Mouse (Mus musculus): ENCODE measurements around the gene Litaf. TPM values are rescaled to one million over a fixed set of nuclear protein-coding genes. Genes with fewer than 3 reads are reported as not detected.
"Not testable (repeated sequence)": the region's sequence is repeated elsewhere in the genome, so short reads cannot be mapped to it uniquely, and the experiment has no call there.

Gene Litaf
- polyA plus RNA-seq, 1 experiment from 2014 or later: 65.3 TPM

- H3K27me3 ChIP-seq: no peaks in the 10 kb centered on the region
- no peak overlapping the region for H3K9ac ChIP-seq
- H3K4me2 ChIP-seq (replicated peaks): no peak overlapping the region
- H3K4me3 ChIP-seq: no peak overlapping the region
- H3K27ac ChIP-seq: no peak overlapping the region
- H3K9me3 ChIP-seq (replicated peaks): no peaks in the 10 kb centered on the region
- no peak for ATAC-seq (ENCODE audit: low FRiP score)
- H3K4me1 ChIP-seq: peaks cover 19% of the 10 kb centered on the region
- WGBS: 90% methylated on average over 3 of the region's 3 CpGs
- no peaks in the 10 kb centered on the region for H3K36me3 ChIP-seq
Observed at GRCm38 (mm10) chr16:11014407-11014806, 51.5 kb downstream of the Litaf start.

GRCm38 (mm10) chr16:11013464-11014147 lies 52.4 kb downstream of the Litaf start:
- not testable (repeated sequence) for H3K9me3 ChIP-seq (replicated peaks); H3K27ac ChIP-seq; H3K4me2 ChIP-seq (replicated peaks); ATAC-seq (ENCODE audit: low FRiP score); H3K9ac ChIP-seq; H3K36me3 ChIP-seq; H3K27me3 ChIP-seq; H3K4me3 ChIP-seq
- WGBS: 88% methylated on average over 13 of the region's 19 CpGs
- H3K4me1 ChIP-seq: peaks cover 23% of the 10 kb centered on the region

GRCm38 (mm10) chr16:11012571-11013463 lies 53.1 kb downstream of the Litaf start:
- H3K9ac ChIP-seq: no peak overlapping the region
- no peak overlapping the region for H3K4me2 ChIP-seq (replicated peaks)
- ATAC-seq (ENCODE audit: low FRiP score): peak; percentile 60
- no peaks in the 10 kb centered on the region for H3K9me3 ChIP-seq (replicated peaks)
- no peak overlapping the region for H3K4me3 ChIP-seq
- peak overlapping the region; percentile 60; the same call in 1 of the 2 replicates for H3K27ac ChIP-seq
- H3K27me3 ChIP-seq: no peaks in the 10 kb centered on the region
- no peaks in the 10 kb centered on the region for H3K36me3 ChIP-seq
- H3K4me1 ChIP-seq: peaks cover 26% of the 10 kb centered on the region
- WGBS: 71% methylated on average over 11 of the region's 11 CpGs

- ATAC-seq (ENCODE audit: low FRiP score): no peak
- no peak overlapping the region for H3K9ac ChIP-seq
- WGBS: 94% methylated on average over 4 of the region's 4 CpGs
- H3K27ac ChIP-seq: peak overlapping the region; percentile 57
- H3K27me3 ChIP-seq: no peaks in the 10 kb centered on the region
- peaks cover 28% of the 10 kb centered on the region for H3K4me1 ChIP-seq
- no peak overlapping the region for H3K4me3 ChIP-seq
- H3K4me2 ChIP-seq (replicated peaks): no peak overlapping the region
- H3K9me3 ChIP-seq (replicated peaks): no peaks in the 10 kb centered on the region
- no peaks in the 10 kb centered on the region for H3K36me3 ChIP-seq
Observed at GRCm38 (mm10) chr16:11011939-11012338, 54.0 kb downstream of the Litaf start.

DNA sequence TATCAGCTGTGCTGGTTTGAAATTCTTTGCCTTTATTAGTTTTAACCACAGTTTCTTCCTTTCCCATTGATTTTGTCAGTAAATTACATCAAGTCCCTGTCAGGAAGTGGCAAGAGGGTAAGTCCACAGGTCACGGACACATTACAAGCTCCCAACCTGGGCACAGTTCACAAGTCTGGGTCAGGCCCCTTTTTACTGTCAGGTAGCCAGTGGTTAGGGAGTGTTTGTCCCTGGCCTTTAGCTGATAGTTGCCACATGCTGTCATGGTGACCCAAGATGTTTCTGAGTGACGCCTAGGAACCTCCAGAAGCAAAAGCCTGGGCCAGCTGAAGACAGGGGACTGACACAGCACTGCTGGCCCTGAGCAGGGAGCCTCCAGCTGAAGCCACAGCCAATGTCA lies 54.8 kb downstream of the Litaf start:
- 75% methylated on average over 2 of the region's 2 CpGs for WGBS
- H3K4me1 ChIP-seq: peaks cover 30% of the 10 kb centered on the region
- no peak overlapping the region for H3K4me2 ChIP-seq (replicated peaks)
- no peaks in the 10 kb centered on the region for H3K9me3 ChIP-seq (replicated peaks)
- no peak overlapping the region for H3K4me3 ChIP-seq
- H3K27ac ChIP-seq: no peak overlapping the region; the same call in 1 of the 2 replicates
- H3K27me3 ChIP-seq: no peaks in the 10 kb centered on the region
- no peak for ATAC-seq (ENCODE audit: low FRiP score)
- no peak overlapping the region for H3K9ac ChIP-seq
- no peaks in the 10 kb centered on the region for H3K36me3 ChIP-seq

DNA sequence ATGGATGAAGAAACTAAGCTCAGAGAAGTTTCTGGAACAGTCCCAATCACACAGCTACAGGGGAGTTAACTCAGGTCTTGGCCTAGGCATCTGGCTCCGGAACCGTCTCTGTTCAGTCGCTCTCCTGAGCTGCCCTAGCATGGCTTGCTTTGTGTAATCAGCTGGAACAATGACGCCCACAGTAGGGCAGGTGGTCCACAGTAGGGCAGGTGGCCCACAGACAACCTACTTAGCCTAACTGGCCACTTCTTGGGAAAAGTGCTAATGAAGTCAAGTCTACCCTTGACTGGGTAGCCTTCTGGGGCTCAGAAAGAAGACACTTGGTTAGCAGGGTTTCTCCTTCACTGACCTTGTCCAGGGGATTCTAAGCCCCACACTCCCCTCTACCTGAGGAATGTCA lies 55.7 kb downstream of the Litaf start:
- 92% methylated on average over 4 of the region's 4 CpGs for WGBS
- no peak for ATAC-seq (ENCODE audit: low FRiP score)

GRCm38 (mm10) chr16:11008162-11008991 lies 57.6 kb downstream of the Litaf start:
- Histone ChIP-seq H3K27ac (peak overlapping the region; percentile 86), H3K9ac (no peak overlapping the region), H3K4me3 (no peak overlapping the region), H3K4me1 (peaks cover 34% of the 10 kb centered on the region), H3K9me3 (replicated peaks) (no peaks in the 10 kb centered on the region), H3K36me3 (no peaks in the 10 kb centered on the region), H3K27me3 (no peaks in the 10 kb centered on the region), H3K4me2 (replicated peaks) (peak overlapping the region; percentile 17)
- ATAC-seq (ENCODE audit: low FRiP score): peak; percentile 82
- WGBS: 38% methylated on average over 15 of the region's 15 CpGs

More for the DNA sequence above, 55.7 kb downstream of the Litaf start:
- Histone ChIP-seq H3K4me3 (no peak overlapping the region), H3K27me3 (no peaks in the 10 kb centered on the region), H3K27ac (no peak overlapping the region; the same call in 1 of the 2 replicates), H3K4me2 (replicated peaks) (no peak overlapping the region), H3K4me1 (peaks cover 34% of the 10 kb centered on the region), H3K9me3 (replicated peaks) (no peaks in the 10 kb centered on the region), H3K36me3 (no peaks in the 10 kb centered on the region), H3K9ac (no peak overlapping the region)

- H3K27me3 ChIP-seq: no peaks in the 10 kb centered on the region
- no peaks in the 10 kb centered on the region for H3K9me3 ChIP-seq (replicated peaks)
- peak overlapping the region; percentile 48; the same call in 1 of the 2 replicates for H3K27ac ChIP-seq
- peaks cover 23% of the 10 kb centered on the region for H3K4me1 ChIP-seq
- no peak overlapping the region for H3K4me3 ChIP-seq
- no peak for ATAC-seq (ENCODE audit: low FRiP score)
- 76% methylated on average over 6 of the region's 6 CpGs for WGBS
- no peak overlapping the region for H3K9ac ChIP-seq
- no peak overlapping the region for H3K4me2 ChIP-seq (replicated peaks)
- no peaks in the 10 kb centered on the region for H3K36me3 ChIP-seq
Observed at GRCm38 (mm10) chr16:11006100-11006499, 59.9 kb downstream of the Litaf start.

GRCm38 (mm10) chr16:11001703-11002659 lies 64.0 kb downstream of the Litaf start:
- Histone ChIP-seq H3K4me1 (peaks cover 6% of the 10 kb centered on the region; the same call in 1 of the 2 replicates), H3K27ac (no peak overlapping the region), H3K36me3 (no peaks in the 10 kb centered on the region), H3K4me2 (replicated peaks) (no peak overlapping the region), H3K9me3 (replicated peaks) (no peaks in the 10 kb centered on the region), H3K9ac (no peak overlapping the region), H3K4me3 (no peak overlapping the region), H3K27me3 (no peaks in the 10 kb centered on the region)
- WGBS: 89% methylated on average over 7 of the region's 7 CpGs
- ATAC-seq (ENCODE audit: low FRiP score): no peak

DNA sequence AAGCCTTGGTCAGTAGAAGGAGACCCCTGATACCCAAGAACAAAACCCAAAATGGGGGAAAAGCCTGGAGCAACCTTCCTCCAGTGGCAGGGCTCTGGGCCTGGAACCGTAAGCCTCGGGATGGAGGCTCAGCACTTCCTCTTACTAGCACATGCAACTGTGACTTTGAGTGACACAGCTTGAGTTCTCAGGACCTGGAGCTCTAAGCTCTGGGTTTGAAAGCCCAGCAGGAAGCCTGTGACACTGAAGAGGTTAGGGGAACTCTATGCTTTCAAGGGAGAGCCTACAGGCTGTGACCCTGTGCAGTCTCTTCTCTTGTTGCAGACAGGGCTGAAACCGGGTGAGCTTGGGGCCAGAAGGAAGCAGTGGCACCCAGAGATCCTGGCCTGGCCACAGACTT lies 66.1 kb downstream of the Litaf start:
- Histone ChIP-seq H3K9ac (no peak overlapping the region), H3K4me1 (no peaks in the 10 kb centered on the region), H3K27me3 (no peaks in the 10 kb centered on the region), H3K4me3 (no peak overlapping the region), H3K4me2 (replicated peaks) (no peak overlapping the region), H3K36me3 (no peaks in the 10 kb centered on the region), H3K27ac (no peak overlapping the region), H3K9me3 (replicated peaks) (no peaks in the 10 kb centered on the region)
- ATAC-seq (ENCODE audit: low FRiP score): no peak
- 65% methylated on average over 3 of the region's 3 CpGs for WGBS

DNA sequence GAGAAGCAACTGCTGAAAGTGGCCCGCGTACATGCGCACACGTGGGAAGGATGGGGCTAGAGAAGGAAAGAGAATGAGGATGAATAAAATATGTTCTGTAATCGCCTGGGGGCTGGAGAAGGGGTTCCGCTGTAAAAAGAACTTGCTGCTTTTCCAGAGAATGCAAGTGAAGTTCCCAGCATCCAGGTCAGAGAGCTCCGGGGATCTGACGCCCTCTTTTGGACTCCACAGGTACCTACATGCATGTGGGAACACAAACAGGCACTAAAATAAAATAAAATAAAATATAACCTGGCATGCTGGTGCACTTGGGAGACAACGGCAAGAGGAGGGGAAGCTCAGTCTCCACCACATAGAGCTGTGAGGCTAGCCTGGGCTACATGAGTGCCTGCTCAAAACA lies 67.7 kb downstream of the Litaf start:
- no peak overlapping the region for H3K27ac ChIP-seq
- H3K4me3 ChIP-seq: no peak overlapping the region
- no peak overlapping the region for H3K4me2 ChIP-seq (replicated peaks)
- no peak for ATAC-seq (ENCODE audit: low FRiP score)
- H3K4me1 ChIP-seq: peaks cover 3% of the 10 kb centered on the region; the same call in 1 of the 2 replicates
- 79% methylated on average over 9 of the region's 9 CpGs for WGBS
- no peak overlapping the region for H3K9ac ChIP-seq
- no peaks in the 10 kb centered on the region for H3K9me3 ChIP-seq (replicated peaks)
- no peaks in the 10 kb centered on the region for H3K27me3 ChIP-seq
- H3K36me3 ChIP-seq: no peaks in the 10 kb centered on the region
